Mouse (Mus musculus): ENCODE data around the gene Fads1.

DNA sequence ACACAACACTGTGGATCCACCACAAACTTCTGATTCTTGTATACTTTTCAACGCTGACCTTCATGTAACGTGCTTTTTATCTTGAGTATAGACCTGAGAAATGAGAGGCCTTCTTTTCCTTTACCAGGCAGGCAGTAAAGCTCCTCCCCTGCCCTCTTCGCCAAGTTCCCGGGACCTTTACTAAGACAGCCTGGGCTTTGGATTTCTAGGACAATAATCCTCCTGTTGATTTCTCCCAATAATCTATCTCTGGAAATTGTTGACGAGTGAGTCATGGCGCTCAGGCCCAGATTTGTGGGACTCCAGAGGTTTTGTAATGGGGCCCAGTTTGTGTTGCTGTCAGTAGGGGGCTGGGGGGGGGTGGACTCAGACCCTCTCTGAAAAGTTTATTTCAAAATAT lies 43.0 kb upstream of the Fads1 start:
- TF ChIP-seq CTCF (IDR thresholded peaks at IDR 0.05; ENCODE audit: low read depth, low read length) (no peak), POLR2A (IDR thresholded peaks at IDR 0.05; ENCODE audit: insufficient read depth, low read length) (no peak)

Measured in ES-Bruce4 (cell line).